In genomic region chr1:149323095-149323494, GRCm38 (mm10) we compare ENCODE assay signal across 14 mouse cellular contexts.
"Had no signal": no experiment of that assay in that cellular context is flagged by ENCODE, and none has a peak within 500 bp of the region (broad histone marks: within the 10 kb centered on the region; RNA-seq: fewer than 3 reads in every experiment).

No protein-coding gene starts in this region.

- H3K27me3 ChIP-seq: embryonic facial prominence, embryonic 12.5 days; embryonic facial prominence, embryonic 13.5 days; embryonic facial prominence, embryonic 15.5 days; forebrain, embryonic 12.5 days; forebrain, embryonic 13.5 days; forebrain, embryonic 15.5 days had no signal

- H3K36me3 ChIP-seq: embryonic facial prominence, embryonic 10.5 days; embryonic facial prominence, embryonic 12.5 days; embryonic facial prominence, embryonic 13.5 days; embryonic facial prominence, embryonic 15.5 days; forebrain, embryonic 10.5 days; forebrain, embryonic 12.5 days; forebrain, embryonic 15.5 days had no signal

- H3K9me3 ChIP-seq: embryonic facial prominence, embryonic 10.5 days; embryonic facial prominence, embryonic 12.5 days; embryonic facial prominence, embryonic 13.5 days; embryonic facial prominence, embryonic 15.5 days; forebrain, embryonic 10.5 days; forebrain, embryonic 12.5 days; forebrain, embryonic 13.5 days; forebrain, embryonic 15.5 days had no signal

- H3K9ac ChIP-seq: embryonic facial prominence, embryonic 12.5 days; embryonic facial prominence, embryonic 13.5 days; embryonic facial prominence, embryonic 15.5 days; forebrain, embryonic 12.5 days; forebrain, embryonic 13.5 days; forebrain, embryonic 15.5 days; forebrain, postnatal 0 days had no signal

- H3K4me2 ChIP-seq: embryonic facial prominence, embryonic 12.5 days; embryonic facial prominence, embryonic 13.5 days; embryonic facial prominence, embryonic 15.5 days; forebrain, embryonic 12.5 days; forebrain, embryonic 13.5 days; forebrain, embryonic 15.5 days had no signal

- H3K4me1 ChIP-seq: embryonic facial prominence, embryonic 10.5 days; embryonic facial prominence, embryonic 12.5 days; embryonic facial prominence, embryonic 13.5 days; embryonic facial prominence, embryonic 15.5 days; forebrain, embryonic 10.5 days; forebrain, embryonic 12.5 days; forebrain, embryonic 13.5 days; forebrain, embryonic 15.5 days had no signal

- ATAC-seq: forebrain, embryonic 13.5 days; forebrain, embryonic 14.5 days; forebrain, embryonic 15.5 days; forebrain, embryonic 16.5 days; forebrain, postnatal 0 days had no signal

- H3K4me3 ChIP-seq: embryonic facial prominence, embryonic 10.5 days; embryonic facial prominence, embryonic 12.5 days; embryonic facial prominence, embryonic 13.5 days; embryonic facial prominence, embryonic 15.5 days; erythroblast, embryonic 14.5 days; forebrain, embryonic 10.5 days; forebrain, embryonic 12.5 days; forebrain, embryonic 13.5 days; forebrain, embryonic 15.5 days; gastrocnemius, adult 2 months; heart, adult 2 months had no signal

- H3K27ac ChIP-seq: embryonic facial prominence, embryonic 10.5 days; embryonic facial prominence, embryonic 12.5 days; embryonic facial prominence, embryonic 13.5 days; embryonic facial prominence, embryonic 15.5 days; forebrain, embryonic 10.5 days; forebrain, embryonic 12.5 days; forebrain, embryonic 13.5 days; forebrain, embryonic 15.5 days; gastrocnemius, adult 2 months; heart, adult 2 months had no signal
